Mouse (Mus musculus) G1E (cell line): ENCODE measurements around the gene Clcn3.
"Not testable (repeated sequence)": the region's sequence is repeated elsewhere in the genome, so short reads cannot be mapped to it uniquely, and the experiment has no call there.

Experiments
- CTCF ChIP-seq: IDR thresholded peaks from 2 replicates; pipeline ENCODE4 v1.5.1; 2012; ENCODE audit warnings: low read depth, low read length, inconsistent platforms, mixed read lengths
- GATA1 ChIP-seq: IDR thresholded peaks from 2 replicates; pipeline ENCODE4 v1.6.1; 2012; ENCODE audit warnings: borderline replicate concordance, low read length, inconsistent platforms, mixed read lengths
- POLR2AphosphoS5 ChIP-seq: IDR thresholded peaks from 2 replicates; pipeline ENCODE4 v1.6.1; 2012; ENCODE audit warnings: low read depth, low read length, inconsistent platforms; ENCODE audit not compliant: insufficient replicate concordance
- TAL1 ChIP-seq: conservative IDR thresholded peaks from 2 replicates; pipeline ENCODE4 v1.6.1; 2012; ENCODE audit warnings: low read depth, low read length, inconsistent platforms, mixed read lengths

DNA sequence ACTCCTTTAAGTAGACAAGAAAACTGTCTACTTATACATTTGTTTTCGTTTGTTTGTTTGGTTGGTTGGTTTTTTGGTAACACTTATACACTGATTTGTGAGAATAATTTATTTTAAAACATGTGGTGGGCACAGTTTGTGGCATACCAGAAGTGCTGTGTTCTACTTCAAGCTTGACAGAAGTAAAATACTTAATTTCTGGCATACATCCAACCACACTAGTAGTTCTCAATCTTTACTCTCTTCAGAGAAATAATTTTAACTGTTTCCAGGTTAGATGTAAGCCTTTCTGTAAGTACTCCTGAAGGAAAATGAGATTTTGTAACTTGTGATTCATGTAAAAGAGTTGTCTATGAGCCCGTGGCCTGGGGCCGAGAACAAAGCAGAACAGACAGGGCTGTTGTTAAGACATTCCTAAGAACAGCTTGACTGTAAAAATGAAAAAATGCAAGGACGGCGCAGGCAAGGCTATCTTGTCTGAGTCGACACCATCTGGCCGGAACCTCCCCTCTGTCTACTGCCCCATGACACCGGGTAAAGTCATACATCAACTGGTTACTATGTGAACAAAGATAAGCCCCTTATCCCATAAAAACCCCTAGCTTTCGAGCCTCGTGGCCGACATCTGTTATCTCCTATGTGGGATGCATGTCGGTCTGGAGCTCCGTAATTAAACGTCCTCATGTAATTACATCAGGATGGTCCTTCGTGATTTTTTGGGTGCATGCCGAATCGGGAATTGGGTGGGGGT is 1.3 kb upstream of the Clcn3 start:
- TF ChIP-seq CTCF, GATA1, POLR2AphosphoS5: not testable (repeated sequence)
- TF ChIP-seq TAL1, result peak; percentile 60
